Mouse (Mus musculus): Measurements from ENCODE around the gene Olfr1532-ps1. TPM values are rescaled to one million over a fixed set of nuclear protein-coding genes. Genes with fewer than 3 reads are reported as not detected.
"Not testable (repeated sequence)": the region's sequence is repeated elsewhere in the genome, so short reads cannot be mapped to it uniquely, and the experiment has no call there.

Gene Olfr1532-ps1
- total RNA-seq (2014; rRNA removed) (not detected in 2 replicates), polyA plus RNA-seq (2015; fragmentation: Nextera tagmentation; extraction: Ambion mirVana) (not detected in 2 replicates)

DNA sequence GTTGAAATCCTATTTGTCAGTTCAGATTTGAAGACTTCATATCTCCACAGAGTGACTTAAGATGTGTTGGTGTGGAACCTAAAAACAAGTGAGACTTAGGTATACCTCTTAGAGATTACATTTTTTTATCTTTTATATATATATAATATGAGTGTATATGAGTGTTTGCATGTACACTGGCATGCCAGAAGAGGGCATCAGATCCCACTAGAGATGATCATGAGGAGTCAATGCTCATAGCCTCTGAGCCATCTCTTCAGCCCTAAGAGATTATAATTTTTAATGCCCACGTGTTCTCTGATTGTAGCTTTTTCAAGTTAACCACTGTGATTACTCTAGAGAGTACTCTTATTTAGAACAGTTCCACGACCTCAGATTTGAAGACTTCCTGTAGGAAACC is at the start of gene Olfr1532-ps1:
Gene Olfr1532-ps1, plus strand, starts transcription at position 326 of the 400 bp plus-strand sequence.
- Histone ChIP-seq H3K4me3 (ENCODE audit: low read depth, low read length) (no peak within 1 kb of the TSS), H3K9me3 (ENCODE audit: low read length) (no peaks in the 10 kb centered on the region), H3K27me3 (ENCODE audit: insufficient read depth, low read length) (no peaks in the 10 kb centered on the region), H3K27ac (ENCODE audit: low read depth, low read length) (no peak within 1 kb of the TSS), H3K4me2 (ENCODE audit: low read depth) (no peak within 1 kb of the TSS), H3K9ac (no peak within 1 kb of the TSS), H3K4me1 (ENCODE audit: insufficient read depth) (no peaks in the 10 kb centered on the region), H3K36me3 (ENCODE audit: insufficient read depth) (no peaks in the 10 kb centered on the region)
- WGBS: 66% methylated on average over 2 of the region's 2 CpGs
- no peak for DNase-seq
- no peak for ATAC-seq
- no peak for TF ChIP-seq CTCF (IDR thresholded peaks at IDR 0.05; ENCODE audit: low read depth)

DNA sequence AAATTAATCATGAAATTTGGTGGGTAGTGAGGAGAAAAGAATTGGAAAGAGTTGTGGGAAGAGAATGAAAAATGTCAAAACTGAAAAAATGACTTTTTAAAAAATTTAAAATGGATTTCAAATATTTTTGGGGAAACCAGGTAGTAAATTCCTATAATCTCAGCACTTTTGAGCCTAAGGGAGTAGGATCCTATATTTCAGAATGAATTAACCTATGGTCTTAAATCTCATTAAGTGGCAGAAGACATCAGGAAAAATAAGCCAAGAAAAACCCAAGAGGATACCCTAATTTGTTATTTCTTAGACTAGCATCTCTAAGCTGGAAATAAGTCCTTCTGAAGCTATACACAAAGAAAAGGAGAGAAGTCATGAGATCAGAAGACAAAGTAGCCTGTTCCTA is 44.9 kb upstream of the Olfr1532-ps1 start, which contains the start of gene Olfr704:
Gene Olfr704, plus strand, starts transcription at position 301 of the 400 bp plus-strand sequence.
- Histone ChIP-seq H3K36me3 (ENCODE audit: insufficient read depth) (no peaks in the 10 kb centered on the region), H3K27me3 (ENCODE audit: insufficient read depth, low read length) (no peaks in the 10 kb centered on the region), H3K27ac (ENCODE audit: low read depth, low read length) (no peak within 1 kb of the TSS), H3K4me3 (ENCODE audit: low read depth, low read length) (no peak within 1 kb of the TSS), H3K9me3 (ENCODE audit: low read length) (no peaks in the 10 kb centered on the region), H3K9ac (no peak within 1 kb of the TSS), H3K4me2 (ENCODE audit: low read depth) (no peak within 1 kb of the TSS), H3K4me1 (ENCODE audit: insufficient read depth) (no peaks in the 10 kb centered on the region)
- no peak for ATAC-seq
- DNase-seq: no peak
- TF ChIP-seq CTCF (IDR thresholded peaks at IDR 0.05; ENCODE audit: low read depth): no peak

DNA sequence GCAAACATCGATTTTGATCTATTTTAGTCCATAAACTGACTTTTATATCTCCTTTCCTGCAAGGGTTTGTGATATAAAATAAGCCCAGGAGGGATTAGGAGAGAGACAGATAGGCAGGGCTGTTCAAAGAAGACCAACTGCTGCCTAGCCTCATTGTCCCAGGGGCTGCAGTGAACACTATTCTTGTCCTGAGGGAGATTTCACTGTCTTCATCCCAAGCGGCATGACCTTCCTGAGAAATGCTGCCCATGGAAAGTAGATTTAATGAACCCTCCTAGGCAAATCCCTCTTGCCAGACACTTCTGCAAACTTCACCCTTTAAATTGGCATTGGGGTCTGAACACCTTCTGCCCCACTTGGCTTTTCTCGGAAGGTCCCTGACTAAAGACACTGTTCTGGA is 31.0 kb upstream of the Olfr1532-ps1 start, which contains the start of gene Olfr705:
Gene Olfr705, minus strand, starts transcription at position 101 of the 400 bp plus-strand sequence.
- Histone ChIP-seq H3K9me3 (ENCODE audit: low read length) (no peaks in the 10 kb centered on the region), H3K36me3 (ENCODE audit: insufficient read depth) (no peaks in the 10 kb centered on the region), H3K4me1 (ENCODE audit: insufficient read depth) (no peaks in the 10 kb centered on the region), H3K4me3 (ENCODE audit: low read depth, low read length) (no peak within 1 kb of the TSS), H3K27ac (ENCODE audit: low read depth, low read length) (no peak within 1 kb of the TSS), H3K4me2 (ENCODE audit: low read depth) (no peak within 1 kb of the TSS), H3K27me3 (ENCODE audit: insufficient read depth, low read length) (no peaks in the 10 kb centered on the region), H3K9ac (no peak within 1 kb of the TSS)
- DNase-seq: no peak
- 79% methylated on average over 3 of the region's 3 CpGs for WGBS
- no peak for ATAC-seq
- TF ChIP-seq CTCF (IDR thresholded peaks at IDR 0.05; ENCODE audit: low read depth): no peak

DNA sequence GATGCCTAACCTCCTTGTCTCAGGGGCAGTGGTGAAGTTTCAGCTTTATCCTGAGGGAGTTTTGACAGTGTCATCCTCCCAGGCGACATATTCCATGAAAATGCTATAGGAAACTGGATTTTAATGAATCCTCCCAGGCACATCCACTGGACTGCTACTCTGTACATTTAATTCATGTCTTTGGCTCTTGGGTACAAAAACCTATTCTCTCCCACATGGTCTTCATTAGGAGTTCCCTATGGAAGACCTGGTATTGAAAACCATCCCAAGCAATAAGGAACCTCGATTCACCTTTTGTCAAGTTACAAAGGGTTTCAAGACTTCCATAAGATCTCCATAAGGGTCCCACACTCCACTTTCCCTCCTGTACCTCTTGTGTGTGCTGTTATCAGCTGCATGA is 19.7 kb upstream of the Olfr1532-ps1 start, which contains the start of gene Olfr706:
Gene Olfr706, minus strand, starts transcription at position 101 of the 400 bp plus-strand sequence.
- H3K4me2 ChIP-seq (ENCODE audit: low read depth): no peak within 1 kb of the TSS
- H3K9me3 ChIP-seq (ENCODE audit: low read length): no peaks in the 10 kb centered on the region
- no peaks in the 10 kb centered on the region for H3K36me3 ChIP-seq (ENCODE audit: insufficient read depth)
- H3K4me3 ChIP-seq (ENCODE audit: low read depth, low read length): no peak within 1 kb of the TSS
- no peak for TF ChIP-seq CTCF (IDR thresholded peaks at IDR 0.05; ENCODE audit: low read depth)
- H3K27ac ChIP-seq (ENCODE audit: low read depth, low read length): no peak within 1 kb of the TSS
- H3K9ac ChIP-seq: no peak within 1 kb of the TSS
- DNase-seq: no peak
- WGBS: 88% methylated on average over 2 of the region's 2 CpGs
- no peak for ATAC-seq
- no peaks in the 10 kb centered on the region for H3K27me3 ChIP-seq (ENCODE audit: insufficient read depth, low read length)
- H3K4me1 ChIP-seq (ENCODE audit: insufficient read depth): no peaks in the 10 kb centered on the region

DNA sequence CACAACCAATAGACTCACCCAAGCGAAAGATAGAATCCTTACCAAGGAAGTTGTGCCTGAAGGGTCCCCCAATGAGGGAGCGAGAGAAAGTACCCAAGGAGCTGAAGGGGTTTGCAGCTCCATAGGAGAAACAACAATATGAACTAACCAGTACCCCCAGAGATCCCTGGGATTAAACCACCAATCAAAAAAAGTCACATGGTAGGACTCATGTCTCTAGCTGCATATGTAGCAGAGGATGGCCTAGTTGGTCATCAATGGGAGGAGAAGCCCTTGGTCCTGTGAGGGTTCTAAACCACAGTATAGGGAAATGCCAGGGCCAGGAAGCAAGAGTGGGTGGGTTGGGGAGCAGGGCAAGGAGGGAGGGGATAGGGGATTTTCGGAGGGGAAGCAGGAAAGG is 6.7 kb upstream of the Olfr1532-ps1 start, which contains the start of gene Olfr707:
Gene Olfr707, minus strand, starts transcription at position 101 of the 400 bp plus-strand sequence.
- H3K27ac ChIP-seq (ENCODE audit: low read depth, low read length); H3K4me3 ChIP-seq (ENCODE audit: low read depth, low read length); H3K4me1 ChIP-seq (ENCODE audit: insufficient read depth); ATAC-seq; H3K36me3 ChIP-seq (ENCODE audit: insufficient read depth); DNase-seq; H3K27me3 ChIP-seq (ENCODE audit: insufficient read depth, low read length); H3K9ac ChIP-seq; H3K4me2 ChIP-seq (ENCODE audit: low read depth); H3K9me3 ChIP-seq (ENCODE audit: low read length): not testable (repeated sequence)
- WGBS: 88% methylated on average over 3 of the region's 3 CpGs

DNA sequence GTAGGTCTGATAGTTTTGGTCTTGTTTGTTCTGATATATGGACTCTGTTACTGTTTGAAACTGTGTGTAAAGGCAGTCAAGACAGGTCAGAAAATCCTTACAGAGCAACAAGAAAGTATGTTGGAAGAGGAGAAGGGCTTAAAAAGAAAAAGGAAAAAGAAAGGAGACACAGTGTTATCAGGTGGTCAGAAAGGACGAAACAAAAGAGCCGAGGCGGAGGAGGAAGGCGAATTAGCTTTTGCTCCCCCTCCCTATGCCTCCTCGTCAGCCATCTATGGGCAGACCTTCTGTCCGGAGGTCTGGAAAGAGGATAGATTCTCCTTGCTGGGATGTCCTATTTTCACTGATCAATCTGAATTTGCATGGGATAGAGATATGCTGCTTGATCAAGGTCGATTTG is 13.2 kb downstream of the Olfr1532-ps1 start:
- not testable (repeated sequence) for H3K9ac ChIP-seq; H3K9me3 ChIP-seq (ENCODE audit: low read length); H3K4me3 ChIP-seq (ENCODE audit: low read depth, low read length); DNase-seq; H3K27ac ChIP-seq (ENCODE audit: low read depth, low read length); H3K36me3 ChIP-seq (ENCODE audit: insufficient read depth); H3K27me3 ChIP-seq (ENCODE audit: insufficient read depth, low read length); ATAC-seq; H3K4me1 ChIP-seq (ENCODE audit: insufficient read depth); H3K4me2 ChIP-seq (ENCODE audit: low read depth)
- 90% methylated on average over 3 of the region's 7 CpGs for WGBS

DNA sequence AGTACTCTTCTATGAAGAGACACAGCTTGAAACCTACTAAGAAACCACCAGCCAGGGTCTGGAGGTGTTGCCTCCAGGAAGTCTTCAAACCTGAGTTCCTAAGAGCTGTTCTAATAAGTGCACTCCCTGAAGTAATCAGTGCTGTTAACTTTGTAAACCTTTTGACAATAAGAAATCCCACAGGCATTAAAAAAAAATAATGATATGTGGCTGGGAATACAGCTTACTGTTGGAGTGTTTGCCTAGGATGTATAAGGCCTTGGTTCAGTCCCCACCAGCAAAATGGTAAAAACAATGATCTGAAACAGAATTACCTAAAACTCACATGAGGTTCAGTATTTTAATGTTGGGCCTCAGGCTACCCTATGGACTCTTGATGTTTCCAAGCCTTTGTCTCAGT is 24.3 kb downstream of the Olfr1532-ps1 start, which contains the start of gene Olfr709-ps1:
Gene Olfr709-ps1, minus strand, starts transcription at position 101 of the 400 bp plus-strand sequence.
- no peak for TF ChIP-seq CTCF (IDR thresholded peaks at IDR 0.05; ENCODE audit: low read depth)
- no peak for ATAC-seq

More for the DNA sequence above, 24.3 kb downstream of the Olfr1532-ps1 start, which contains the start of gene Olfr709-ps1:
- Histone ChIP-seq H3K4me3 (ENCODE audit: low read depth, low read length) (no peak within 1 kb of the TSS), H3K4me1 (ENCODE audit: insufficient read depth) (no peaks in the 10 kb centered on the region), H3K4me2 (ENCODE audit: low read depth) (no peak within 1 kb of the TSS), H3K27me3 (ENCODE audit: insufficient read depth, low read length) (no peaks in the 10 kb centered on the region), H3K27ac (ENCODE audit: low read depth, low read length) (no peak within 1 kb of the TSS), H3K36me3 (ENCODE audit: insufficient read depth) (no peaks in the 10 kb centered on the region), H3K9me3 (ENCODE audit: low read length) (no peaks in the 10 kb centered on the region), H3K9ac (no peak within 1 kb of the TSS)
- no peak for DNase-seq

Data from forebrain, postnatal 0 days (tissue).